In the genomic region with DNA sequence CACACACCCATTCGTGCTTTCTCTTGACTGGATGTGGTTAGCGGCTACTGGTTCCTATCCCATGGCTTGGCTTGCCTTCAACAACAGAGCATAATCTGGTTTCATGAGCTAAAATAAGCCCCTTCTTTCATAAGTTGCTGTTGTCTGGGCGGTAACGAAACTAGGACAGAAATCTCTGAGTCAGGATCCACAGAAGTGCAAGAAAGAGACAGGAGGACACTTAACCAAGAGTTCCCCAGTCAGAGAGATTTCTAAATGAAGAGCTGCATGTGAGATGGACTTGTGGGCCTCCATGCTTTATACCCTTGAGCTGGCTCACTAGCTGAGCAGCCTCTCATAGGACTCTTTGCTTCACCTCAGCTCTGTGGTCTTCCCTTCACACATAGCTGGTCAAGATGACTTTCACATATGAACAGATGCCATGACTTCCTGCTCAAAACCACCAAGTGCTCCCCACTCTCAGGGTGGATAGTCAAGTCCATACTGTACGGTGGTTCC, we compare ENCODE assay signal across 13 mouse cellular contexts. TPM values are rescaled to one million over a fixed set of nuclear protein-coding genes. Genes with fewer than 3 reads are reported as not detected.
DNase-seq lines count a peak whose midpoint lies in the region; ATAC-seq lines count a peak whose summit lies in the region.
"Had no signal": no experiment of that assay in that cellular context is flagged by ENCODE, and none has a peak within 500 bp of the region (broad histone marks: within the 10 kb centered on the region; RNA-seq: fewer than 3 reads in every experiment).

No protein-coding gene starts in this region.

- no peaks in the 10 kb centered on the region for H3K9me3 ChIP-seq in megakaryocyte, embryonic 14.5 days
- no peaks in the 10 kb centered on the region for H3K9me3 ChIP-seq in midbrain, embryonic 10.5 days (replicated peaks)
- H3K9me3 ChIP-seq: limb, embryonic 15.5 days; neural tube, embryonic 15.5 days had no signal

- H3K4me1 ChIP-seq in megakaryocyte, embryonic 14.5 days = peaks cover 68% of the 10 kb centered on the region
- peaks cover 8% of the 10 kb centered on the region for H3K4me1 ChIP-seq in midbrain, embryonic 10.5 days
- H3K4me1 ChIP-seq: limb, embryonic 15.5 days had no signal

- H3K36me3 ChIP-seq in megakaryocyte, embryonic 14.5 days (replicated peaks; ENCODE audit: low read length) = no peaks in the 10 kb centered on the region
- no peaks in the 10 kb centered on the region for H3K36me3 ChIP-seq in midbrain, embryonic 10.5 days
- H3K36me3 ChIP-seq: limb, embryonic 15.5 days; neural tube, embryonic 15.5 days had no signal

- H3K4me3 ChIP-seq in megakaryocyte, embryonic 14.5 days (replicated peaks) = peak overlapping the region; percentile 15
- H3K4me3 ChIP-seq in midbrain, embryonic 10.5 days = no peak overlapping the region
- H3K4me3 ChIP-seq: heart, adult 2 months; limb, embryonic 15.5 days; neural tube, embryonic 15.5 days had no signal

- no peak overlapping the region for H3K27ac ChIP-seq in midbrain, embryonic 10.5 days (replicated peaks)
- H3K27ac ChIP-seq: heart, adult 2 months; limb, embryonic 15.5 days; neural tube, embryonic 15.5 days had no signal

- H3K27me3 ChIP-seq in megakaryocyte, embryonic 14.5 days (replicated peaks) = no peaks in the 10 kb centered on the region
- no peaks in the 10 kb centered on the region for H3K27me3 ChIP-seq in midbrain, embryonic 10.5 days (ENCODE audit: low read depth, poor library complexity, severe bottlenecking)
- H3K27me3 ChIP-seq: limb, embryonic 15.5 days; neural tube, embryonic 15.5 days had no signal

- DNase-seq in kidney, adult 9 months = peak; percentile 12
- no peak for DNase-seq in kidney, postnatal 10 days
- DNase-seq in 416B (ENCODE audit: low read depth) = peak; percentile 86
- peak; percentile 38 for DNase-seq in T-cell, adult 2 months (ENCODE audit: low spot score)
- no peak for DNase-seq in midbrain, embryonic 10.5 days (ENCODE audit: low spot score)
- DNase-seq: cerebellum, adult 11 months; heart, adult 2 months had no signal

- WGBS in midbrain, embryonic 10.5 days = 88% methylated on average over 5 of the region's 5 CpGs

- no peak for ATAC-seq in megakaryocyte-erythroid progenitor cell, adult 5-6 weeks (replicated peaks; ENCODE audit: low FRiP score, low TSS enrichment, poor library complexity, severe bottlenecking)
- ATAC-seq: forebrain, embryonic 14.5 days; hindbrain, embryonic 16.5 days had no signal

RNA-seq across cellular contexts. Expression of a gene that starts 12.7 kb away (rescaled TPM):
- 68.0 and 131 TPM in 2 replicates for polyA plus RNA-seq in megakaryocyte, embryonic 14.5 days (2012; ENCODE audit: insufficient read depth, low replicate concordance)
- total RNA-seq in megakaryocyte-erythroid progenitor cell, adult 5-6 weeks (2014; fragmentation: Nextera tagmentation) = 11.4 and 19.0 TPM in 2 replicates
- 9.3 and 16.2 TPM in 2 replicates for total RNA-seq in megakaryocyte-erythroid progenitor cell, adult 5-6 weeks (2017)
- 1.8 and 2.6 TPM in 2 replicates for polyA plus RNA-seq in midbrain, embryonic 10.5 days (2016; fragmentation: Nextera tagmentation; extraction: Ambion mirVana)

RNA-seq across cellular contexts. Expression of a gene that starts 41.1 kb away (rescaled TPM):
- not detected in 2 replicates for polyA plus RNA-seq in megakaryocyte, embryonic 14.5 days (2012; ENCODE audit: insufficient read depth, low replicate concordance)
- not detected in 2 replicates for total RNA-seq in megakaryocyte-erythroid progenitor cell, adult 5-6 weeks (2014; fragmentation: Nextera tagmentation)
- total RNA-seq in megakaryocyte-erythroid progenitor cell, adult 5-6 weeks (2017) = not detected in 2 replicates
- polyA plus RNA-seq in midbrain, embryonic 10.5 days (2016; fragmentation: Nextera tagmentation; extraction: Ambion mirVana) = 5.8 and 8.1 TPM in 2 replicates

Comparison
In these comparisons a context has a peak if more than half of its experiments do, and no peak if none do; other contexts are left out.
1. DNase-seq: peak in kidney, adult 9 months (single experiment), 416B (single experiment) and T-cell, adult 2 months (single experiment); none in kidney, postnatal 10 days (single experiment) and midbrain, embryonic 10.5 days (single experiment).
2. RNA of a gene that starts 12.7 kb away (polyA plus RNA-seq): 68.0 to 131 TPM in megakaryocyte, embryonic 14.5 days; 1.8 to 2.6 TPM in midbrain, embryonic 10.5 days; every median in the first group is over 10 times any median in the second.